Mouse (Mus musculus) MEL (cell line): Measurements from ENCODE around the gene Cbwd1.

Source experiments
- CTCF ChIP-seq, 3 experiments: IDR thresholded peaks in 2 of 3; conservative IDR thresholded peaks in 1 of 3; 2 replicates each; pipeline ENCODE4 v1.5.1; 2011 to 2012; ENCODE audit warnings: low read length in 3 of 3, low read depth in 2 of 3, mild to moderate bottlenecking in 2 of 3, improper control_type of control experiment in 1 of 3, inconsistent platforms in 1 of 3, mixed read lengths in 1 of 3, moderate library complexity in 1 of 3; ENCODE audit not compliant: control insufficient read depth in 1 of 3, insufficient read depth in 1 of 3, poor library complexity in 1 of 3, severe bottlenecking in 1 of 3
- EP300 ChIP-seq, 2 experiments: IDR thresholded peaks; 2 replicates each; pipeline ENCODE4 v1.6.1; 2011; ENCODE audit warnings: improper control_type of control experiment in 2 of 2, low read length in 2 of 2, low read depth in 1 of 2, mild to moderate bottlenecking in 1 of 2
- HCFC1 ChIP-seq: IDR thresholded peaks from 2 replicates; pipeline ENCODE4 v1.6.1; 2012; ENCODE audit warnings: low read depth, mild to moderate bottlenecking, inconsistent platforms, low read length, improper control_type of control experiment, moderate library complexity
- MAX ChIP-seq: IDR thresholded peaks from 2 replicates; pipeline ENCODE4 v1.6.1; 2011; ENCODE audit warnings: low read length, improper control_type of control experiment
- NELFE ChIP-seq: IDR thresholded peaks from 2 replicates; pipeline ENCODE4 v1.6.1; 2011; ENCODE audit warnings: low read depth, low read length, improper control_type of control experiment
- POLR2A ChIP-seq, 2 experiments: IDR thresholded peaks; 2 replicates each; pipeline ENCODE4 v1.6.1; 2011 to 2012; ENCODE audit warnings: low read length in 2 of 2, mild to moderate bottlenecking in 2 of 2, control low read depth in 1 of 2, improper control_type of control experiment in 1 of 2, low read depth in 1 of 2, moderate library complexity in 1 of 2; ENCODE audit not compliant: control insufficient read depth in 1 of 2, insufficient read depth in 1 of 2, poor library complexity in 1 of 2
- POLR2AphosphoS2 ChIP-seq: IDR thresholded peaks from 2 replicates; pipeline ENCODE4 v1.6.1; 2011; ENCODE audit warnings: low read length, improper control_type of control experiment
- RCOR1 ChIP-seq: IDR thresholded peaks from 2 replicates; pipeline ENCODE4 v1.6.1; 2012; ENCODE audit warnings: low read depth, mild to moderate bottlenecking, inconsistent platforms, low read length, improper control_type of control experiment
- UBTF ChIP-seq: IDR thresholded peaks from 2 replicates; pipeline ENCODE4 v1.6.1; 2012; ENCODE audit warnings: low read depth, mild to moderate bottlenecking, inconsistent platforms, low read length, improper control_type of control experiment, moderate library complexity, borderline replicate concordance; ENCODE audit not compliant: insufficient read depth
- ZC3H11A ChIP-seq: IDR thresholded peaks from 2 replicates; pipeline ENCODE4 v1.6.1; 2012; ENCODE audit warnings: low read depth, mild to moderate bottlenecking, inconsistent platforms, low read length, improper control_type of control experiment
- ZNF384 ChIP-seq: IDR thresholded peaks from 2 replicates; pipeline ENCODE4 v1.6.1; 2012; ENCODE audit warnings: low read depth, mild to moderate bottlenecking, inconsistent platforms, low read length, improper control_type of control experiment

GRCm38 (mm10) chr19:24993526-24993925 lies 32.1 kb upstream of the Cbwd1 start:
- TF ChIP-seq HCFC1 (no peak), POLR2A (IDR thresholded peaks at IDR 0.05; ENCODE audit: control insufficient read depth in 1 of 2, insufficient read depth in 1 of 2, low read depth in 1 of 2, low read length in 2 of 2, poor library complexity in 1 of 2) (no peak), ZNF384 (no peak), EP300 (IDR thresholded peaks at IDR 0.05; ENCODE audit: low read depth in 1 of 2, low read length in 2 of 2) (no peak), MAX (no peak), UBTF (no peak), CTCF (IDR thresholded peaks at IDR 0.05 in 2 of 3, conservative IDR thresholded peaks at IDR 0.05 in 1 of 3; ENCODE audit: control insufficient read depth in 1 of 3, insufficient read depth in 1 of 3, low read depth in 2 of 3, low read length in 3 of 3, poor library complexity in 1 of 3, severe bottlenecking in 1 of 3) (no peak), NELFE (no peak), POLR2AphosphoS2 (no peak), ZC3H11A (no peak), RCOR1 (no peak)
